Mouse (Mus musculus) kidney, adult 2 months (tissue): ENCODE results near the gene Itpk1. TPM values are rescaled to one million over a fixed set of nuclear protein-coding genes. Genes with fewer than 3 reads are reported as not detected.
"Not testable (repeated sequence)": the region's sequence is repeated elsewhere in the genome, so short reads cannot be mapped to it uniquely, and the experiment has no call there.

Experiments
- DNase-seq: peaks from one replicate; pipeline ENCODE4 v3.0.0; 2021
- H3K27ac ChIP-seq: fragments of 200-500 bp; 2 replicates; pipeline ENCODE4 v1.5.1; 2012; ENCODE audit warnings: low read depth, low read length, control low read depth, inconsistent platforms; ENCODE audit not compliant: insufficient read depth
- H3K27me3 ChIP-seq: fragments of 200-500 bp; replicated peaks from 2 replicates; pipeline ENCODE4 v1.6.1; 2012; ENCODE audit warnings: mild to moderate bottlenecking, moderate library complexity, low read length, inconsistent platforms; ENCODE audit not compliant: control insufficient read depth, insufficient read depth
- H3K36me3 ChIP-seq: fragments of 200-500 bp; 2 replicates; pipeline ENCODE4 v1.6.1; 2012; ENCODE audit warnings: mild to moderate bottlenecking, moderate library complexity, low read length, inconsistent platforms; ENCODE audit not compliant: control insufficient read depth, insufficient read depth
- H3K4me1 ChIP-seq: fragments of 200-500 bp; 2 replicates; pipeline ENCODE4 v1.6.1; 2011; ENCODE audit warnings: low read length; ENCODE audit not compliant: control insufficient read depth, insufficient read depth
- H3K4me3 ChIP-seq: fragments of 200-500 bp; 2 replicates; pipeline ENCODE4 v1.5.1; 2011; ENCODE audit warnings: mild to moderate bottlenecking, low read depth, low read length, control low read depth; ENCODE audit not compliant: insufficient read depth
- CTCF ChIP-seq: fragments of 200-500 bp; conservative IDR thresholded peaks from 2 replicates; pipeline ENCODE4 v1.5.1; 2011; ENCODE audit warnings: low read depth, mild to moderate bottlenecking, control low read depth, low read length, moderate library complexity, mixed read lengths; ENCODE audit not compliant: insufficient read depth, insufficient read length
- POLR2A ChIP-seq: fragments of 200-500 bp; IDR thresholded peaks from one replicate; pipeline ENCODE4 v1.6.1; 2011; ENCODE audit warnings: low read depth, low read length, control low read depth
- WGBS: fragments of 180-500 bp; shearing (Covaris S2); methylation state at CpG from one replicate; pipeline ENCODE4 v1.1.7; 2018; 5-methylcytosine and 5-hydroxymethylcytosine counted together
- polyA plus RNA-seq: library from polyadenylated mRNA; depleted of rRNA; stranded (reverse); fragments of >200 nt; gene quantifications from 2 replicates; pipeline ENCODE4 v1.2.3, GENCODE M21; 2012

The Itpk1 gene
- polyA plus RNA-seq, 1 experiment = 29.0 TPM

DNA sequence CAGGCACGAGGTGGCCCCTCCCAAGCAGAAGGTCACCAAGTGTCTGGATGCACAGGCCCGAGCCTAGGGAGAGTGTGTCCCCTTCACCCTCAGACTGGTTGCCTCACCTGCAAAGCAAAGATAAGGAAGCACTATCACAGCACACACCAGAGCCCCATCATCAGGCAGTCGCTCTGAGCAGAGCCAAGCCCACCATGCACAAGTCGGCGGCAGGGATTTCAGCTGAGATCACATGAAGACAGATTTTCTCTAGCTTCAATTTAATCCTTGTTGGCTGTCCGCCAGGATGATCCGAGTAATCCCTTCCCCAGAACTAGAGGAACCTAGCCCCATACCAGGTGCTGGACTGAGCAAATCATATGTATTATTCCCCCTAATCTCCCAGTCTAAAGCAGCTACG, 73.0 kb downstream of the Itpk1 start:
- no peak overlapping the region for H3K27ac ChIP-seq
- WGBS = 72% methylated on average over 8 of the region's 8 CpGs

DNA sequence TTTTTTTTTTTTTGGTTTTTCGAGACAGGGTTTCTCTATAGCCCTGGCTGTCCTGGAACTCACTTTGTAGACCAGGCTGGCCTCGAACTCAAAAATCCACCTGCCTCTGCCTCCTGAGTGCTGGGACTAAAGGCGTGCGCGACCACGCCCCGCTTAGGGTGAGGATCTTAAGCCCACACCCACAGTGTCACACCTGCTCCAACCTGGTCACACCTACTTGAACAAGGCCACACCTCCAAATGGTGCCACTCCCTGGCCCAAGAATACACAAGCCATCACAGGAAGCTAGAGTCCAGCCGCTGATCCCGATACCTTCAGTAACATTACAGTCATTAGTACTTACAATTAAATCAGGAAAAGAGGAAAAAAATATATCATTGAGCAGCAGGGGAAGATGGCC, 74.3 kb downstream of the Itpk1 start:
- 95% methylated on average over 9 of the region's 9 CpGs for WGBS
- H3K4me1 ChIP-seq, H3K36me3 ChIP-seq, H3K27me3 ChIP-seq, DNase-seq, H3K4me3 ChIP-seq, H3K27ac ChIP-seq: not testable (repeated sequence)

More for the DNA sequence above, 73.0 kb downstream of the Itpk1 start:
- H3K4me3 ChIP-seq = no peak overlapping the region
- H3K27me3 ChIP-seq = no peaks in the 10 kb centered on the region
- no peak for TF ChIP-seq POLR2A
- no peak for TF ChIP-seq CTCF
- no peak for DNase-seq
- no peaks in the 10 kb centered on the region for H3K4me1 ChIP-seq
- no peaks in the 10 kb centered on the region for H3K36me3 ChIP-seq

DNA sequence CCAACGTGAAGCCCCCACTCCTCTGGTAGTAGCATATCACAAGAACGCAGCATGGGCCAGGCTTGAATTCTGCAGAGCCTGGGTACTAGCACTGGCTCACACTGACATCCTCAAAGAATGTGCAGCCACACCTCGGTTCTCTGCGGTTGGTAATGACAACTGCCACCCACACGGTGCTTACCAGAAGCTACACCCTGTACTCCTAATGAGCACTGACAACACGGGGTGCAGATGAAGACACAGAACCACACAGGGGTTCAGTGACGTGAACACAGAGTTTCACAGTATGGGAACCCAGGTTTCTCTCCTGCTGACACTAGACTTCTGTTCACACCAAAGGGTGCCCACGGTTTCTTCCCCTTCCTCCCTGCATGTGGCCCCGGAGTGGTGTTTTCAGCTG, 76.5 kb downstream of the Itpk1 start:
- H3K27ac ChIP-seq = no peak overlapping the region
- 71% methylated on average over 9 of the region's 9 CpGs for WGBS
- TF ChIP-seq CTCF = no peak
- TF ChIP-seq POLR2A = no peak

DNA sequence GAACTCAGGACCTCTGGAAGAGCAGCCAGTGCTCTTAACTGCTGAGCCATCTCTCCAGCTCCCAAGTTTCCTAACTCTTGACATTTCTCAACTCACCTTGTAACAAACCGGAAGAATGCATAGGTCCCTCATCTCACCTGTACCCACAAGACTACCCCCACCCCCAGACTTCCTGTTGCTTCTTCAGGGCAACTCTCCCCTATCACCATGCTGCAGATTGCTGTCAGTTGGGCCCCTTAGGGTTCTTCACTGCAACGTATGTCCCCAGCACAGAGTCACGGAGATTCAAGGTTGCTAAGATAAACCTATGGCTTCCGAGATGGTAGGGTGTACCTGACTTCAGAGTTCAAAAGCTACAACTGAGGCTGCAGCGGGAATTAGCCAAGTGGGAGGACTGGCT, 77.2 kb downstream of the Itpk1 start:
- no peak overlapping the region for H3K4me3 ChIP-seq
- H3K36me3 ChIP-seq = no peaks in the 10 kb centered on the region
- no peak overlapping the region for H3K27ac ChIP-seq
- no peak for DNase-seq
- WGBS = 97% methylated on average over 5 of the region's 5 CpGs
- no peaks in the 10 kb centered on the region for H3K4me1 ChIP-seq
- H3K27me3 ChIP-seq = no peaks in the 10 kb centered on the region
- TF ChIP-seq POLR2A = no peak
- TF ChIP-seq CTCF = no peak

More for the DNA sequence above, 76.5 kb downstream of the Itpk1 start:
- no peaks in the 10 kb centered on the region for H3K4me1 ChIP-seq
- no peaks in the 10 kb centered on the region for H3K27me3 ChIP-seq
- H3K4me3 ChIP-seq = no peak overlapping the region
- DNase-seq = no peak
- H3K36me3 ChIP-seq = no peaks in the 10 kb centered on the region

DNA sequence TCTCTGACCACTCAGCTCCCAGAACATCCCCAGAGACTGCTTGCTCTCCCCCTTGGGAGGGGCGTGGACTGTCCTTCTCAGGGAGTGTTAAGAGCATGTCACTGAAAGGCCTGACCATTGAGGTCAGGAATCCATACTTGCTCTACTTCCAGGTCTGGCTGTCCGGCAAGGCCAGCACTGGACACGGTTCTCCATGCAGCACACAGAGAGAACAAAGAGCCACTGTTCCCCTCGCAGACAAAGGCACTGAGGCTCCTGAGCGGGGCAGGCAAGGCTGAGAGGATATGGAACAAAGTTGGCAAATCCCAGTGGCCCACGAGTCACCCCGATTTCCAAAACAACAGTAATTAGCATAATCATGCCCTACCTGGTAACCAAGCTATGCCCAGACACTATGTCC, 77.9 kb downstream of the Itpk1 start:
- Histone ChIP-seq H3K27me3 (no peaks in the 10 kb centered on the region), H3K4me1 (no peaks in the 10 kb centered on the region), H3K36me3 (no peaks in the 10 kb centered on the region), H3K4me3 (no peak overlapping the region), H3K27ac (no peak overlapping the region)
- no peak for TF ChIP-seq CTCF
- TF ChIP-seq POLR2A = no peak
- 80% methylated on average over 7 of the region's 7 CpGs for WGBS
- DNase-seq = no peak

DNA sequence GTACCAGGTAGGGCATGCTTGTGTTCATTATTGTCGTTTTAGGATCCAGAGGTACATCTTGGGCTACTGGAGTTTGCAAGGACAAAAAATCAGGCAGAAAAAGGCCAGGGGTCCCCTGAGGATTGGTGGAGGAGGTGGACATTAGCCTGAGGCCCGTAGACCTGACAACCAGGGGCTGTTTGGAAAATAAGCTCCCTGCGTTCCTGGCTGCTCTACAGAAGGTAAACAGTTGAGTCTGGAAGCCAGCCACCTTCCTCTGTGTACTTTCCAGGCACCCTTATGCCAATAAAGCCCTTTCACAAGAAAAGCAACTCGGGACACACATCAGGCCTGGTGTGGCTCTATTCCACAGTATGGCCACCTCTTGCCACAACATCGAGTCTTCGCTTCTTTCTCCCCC, 79.0 kb downstream of the Itpk1 start:
- WGBS = 87% methylated on average over 6 of the region's 6 CpGs
- Histone ChIP-seq H3K4me1 (no peaks in the 10 kb centered on the region), H3K27ac (no peak overlapping the region)

GRCm38 (mm10) chr12:102625118-102625517, 79.6 kb downstream of the Itpk1 start:
- no peak overlapping the region for H3K27ac ChIP-seq
- no peak for TF ChIP-seq CTCF
- no peak for TF ChIP-seq POLR2A
- WGBS = 79% methylated on average over 5 of the region's 5 CpGs
- no peaks in the 10 kb centered on the region for H3K27me3 ChIP-seq
- no peaks in the 10 kb centered on the region for H3K36me3 ChIP-seq
- H3K4me1 ChIP-seq = no peaks in the 10 kb centered on the region
- no peak overlapping the region for H3K4me3 ChIP-seq
- no peak for DNase-seq

More for the DNA sequence above, 79.0 kb downstream of the Itpk1 start:
- Histone ChIP-seq H3K36me3 (no peaks in the 10 kb centered on the region), H3K27me3 (no peaks in the 10 kb centered on the region), H3K4me3 (no peak overlapping the region)
- no peak for DNase-seq
- no peak for TF ChIP-seq POLR2A
- TF ChIP-seq CTCF = no peak

DNA sequence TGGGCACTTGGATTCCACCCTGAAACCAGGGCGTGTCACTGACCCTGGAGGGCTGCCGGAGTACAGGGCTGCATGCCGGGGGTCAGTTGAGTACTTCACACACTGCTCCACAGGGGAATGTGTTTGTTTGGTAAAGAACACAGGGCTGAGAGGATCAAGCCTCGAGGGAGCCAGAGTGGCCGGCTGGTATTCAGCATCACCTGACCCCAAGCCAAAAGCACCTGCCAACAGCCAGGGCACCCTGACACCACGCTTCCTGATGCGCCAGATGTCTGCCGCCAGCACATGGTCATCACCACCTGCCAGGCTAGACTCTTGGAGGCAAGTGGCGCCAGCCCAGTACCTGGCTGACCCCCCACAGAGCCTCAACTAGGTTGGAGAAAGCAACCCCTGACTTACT, 80.9 kb downstream of the Itpk1 start:
- H3K36me3 ChIP-seq = no peaks in the 10 kb centered on the region
- no peaks in the 10 kb centered on the region for H3K27me3 ChIP-seq
- no peak for TF ChIP-seq POLR2A
- no peak overlapping the region for H3K27ac ChIP-seq
- H3K4me1 ChIP-seq = no peaks in the 10 kb centered on the region
- 65% methylated on average over 9 of the region's 9 CpGs for WGBS
- peak; percentile 65 for DNase-seq
- no peak overlapping the region for H3K4me3 ChIP-seq
